Mouse (Mus musculus) stomach, embryonic 15.5 days (tissue): ENCODE results near the gene Shisal2b. TPM values are rescaled to one million over a fixed set of nuclear protein-coding genes. Genes with fewer than 3 reads are reported as not detected.

Experiments used
- ATAC-seq: fragments of 200-750 bp; cut with Nextera tagmentation; 2 replicates; pipeline ENCODE4 v1.8.0; 2017; ENCODE audit warnings: low read depth, moderate number of reproducible peaks, moderate TSS enrichment; ENCODE audit not compliant: insufficient read depth, low FRiP score
- H3K27ac ChIP-seq: fragments of 300-500 bp; sonication (generic); 2 replicates; pipeline ENCODE4 v1.5.1; 2015; ENCODE audit warnings: mild to moderate bottlenecking, inconsistent platforms
- H3K27me3 ChIP-seq: fragments of 300-500 bp; sonication (generic); replicated peaks from 2 replicates; pipeline ENCODE4 v1.6.1; 2015; ENCODE audit warnings: inconsistent platforms
- H3K36me3 ChIP-seq: fragments of 300-500 bp; sonication (generic); 2 replicates; pipeline ENCODE4 v1.6.1; 2015; ENCODE audit warnings: inconsistent platforms
- H3K4me1 ChIP-seq: fragments of 300-500 bp; sonication (generic); 2 replicates; pipeline ENCODE4 v1.6.1; 2015; ENCODE audit warnings: inconsistent platforms
- H3K4me2 ChIP-seq: fragments of 300-500 bp; sonication (generic); 2 replicates; pipeline ENCODE4 v1.6.1; 2015; ENCODE audit warnings: mild to moderate bottlenecking, inconsistent platforms
- H3K4me3 ChIP-seq: fragments of 300-500 bp; sonication (generic); replicated peaks from 2 replicates; pipeline ENCODE4 v1.5.1; 2015; ENCODE audit warnings: inconsistent platforms
- H3K9ac ChIP-seq: fragments of 300-500 bp; sonication (generic); 2 replicates; pipeline ENCODE4 v1.6.1; 2015; ENCODE audit warnings: inconsistent platforms
- H3K9me3 ChIP-seq: fragments of 300-500 bp; sonication (generic); 2 replicates; pipeline ENCODE4 v1.6.1; 2016; ENCODE audit warnings: inconsistent platforms
- WGBS: fragments of 180-500 bp; shearing (Covaris S2); methylation state at CpG from one replicate; pipeline ENCODE4 v1.1.7; 2015; 5-methylcytosine and 5-hydroxymethylcytosine counted together
- polyA plus RNA-seq: library from polyadenylated mRNA; unstranded; fragments of >200 nt; fragmentation: Nextera tagmentation; extraction: Ambion mirVana; gene quantifications from 2 replicates; pipeline ENCODE4 v1.2.1, GENCODE M21; 2015

The Shisal2b gene
- polyA plus RNA-seq, 1 experiment from 2014 or later = 0.49 TPM

GRCm38 (mm10) chr13:104805681-104806080 is 58.0 kb downstream of the Shisal2b start:
- Histone ChIP-seq H3K27me3 (no peaks in the 10 kb centered on the region), H3K36me3 (peaks cover 6% of the 10 kb centered on the region; the same call in 1 of the 2 replicates), H3K9ac (no peak overlapping the region), H3K9me3 (no peaks in the 10 kb centered on the region), H3K27ac (no peak overlapping the region), H3K4me3 (no peak overlapping the region), H3K4me1 (no peaks in the 10 kb centered on the region), H3K4me2 (no peak overlapping the region)
- 56% methylated on average over 3 of the region's 3 CpGs for WGBS
- ATAC-seq = no peak

DNA sequence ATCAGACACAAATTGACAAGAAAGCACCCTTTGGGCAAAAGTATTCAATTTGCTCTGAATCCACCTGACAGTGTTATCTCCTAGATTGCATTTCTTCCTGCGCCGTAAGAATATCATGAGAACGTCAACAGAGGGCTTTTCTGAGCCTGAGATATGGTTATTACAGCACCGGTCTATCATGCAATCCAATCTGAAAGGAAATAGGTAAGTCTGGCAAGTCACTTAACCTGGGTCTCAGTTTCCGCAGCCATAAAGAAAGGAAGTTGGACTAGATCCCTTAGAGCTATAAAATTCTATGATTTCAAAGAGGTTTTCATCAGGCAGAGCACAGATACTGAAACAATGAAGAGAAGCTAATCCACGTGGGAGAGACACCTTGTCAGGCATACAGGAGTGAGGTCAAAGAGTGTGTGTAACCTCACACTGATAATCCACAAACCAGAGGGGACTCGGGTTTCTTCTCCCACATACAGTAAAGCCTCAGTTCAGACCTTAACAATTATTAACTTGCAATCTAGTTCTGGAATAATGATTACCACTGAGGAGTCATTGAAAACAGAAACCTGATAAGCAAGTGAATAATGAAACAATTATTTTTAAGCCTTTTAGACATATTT is 64.0 kb downstream of the Shisal2b start:
- H3K4me3 ChIP-seq = no peak overlapping the region
- H3K27ac ChIP-seq = no peak overlapping the region
- H3K4me1 ChIP-seq = no peaks in the 10 kb centered on the region
- no peak overlapping the region for H3K9ac ChIP-seq
- ATAC-seq = peak; percentile 47; the same call in 1 of the 2 replicates
- no peaks in the 10 kb centered on the region for H3K27me3 ChIP-seq
- 73% methylated on average over 7 of the region's 7 CpGs for WGBS
- H3K9me3 ChIP-seq = no peaks in the 10 kb centered on the region
- H3K36me3 ChIP-seq = peaks cover 6% of the 10 kb centered on the region
- no peak overlapping the region for H3K4me2 ChIP-seq

DNA sequence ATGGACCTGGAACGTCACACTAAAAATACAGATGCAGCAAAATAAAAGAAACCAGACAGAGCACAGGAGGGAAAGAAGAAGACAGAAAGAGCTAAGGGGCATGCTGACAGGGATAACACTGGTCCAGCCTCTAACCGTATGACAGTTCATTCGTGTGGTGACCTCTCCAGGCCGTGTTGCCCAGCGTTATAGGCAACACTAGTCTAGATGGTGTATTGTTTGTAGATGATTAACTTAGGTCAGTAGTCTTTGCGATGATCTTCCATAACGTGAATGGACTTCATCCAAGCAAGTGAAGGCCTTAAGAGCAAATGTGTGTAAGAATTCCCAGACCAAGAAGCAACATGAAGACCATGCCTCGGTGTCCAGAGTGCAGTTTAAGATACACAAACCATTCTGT is 64.6 kb downstream of the Shisal2b start:
- H3K27me3 ChIP-seq = no peaks in the 10 kb centered on the region
- 86% methylated on average over 8 of the region's 8 CpGs for WGBS
- H3K9me3 ChIP-seq = no peaks in the 10 kb centered on the region
- no peak overlapping the region for H3K4me2 ChIP-seq
- H3K36me3 ChIP-seq = peaks cover 6% of the 10 kb centered on the region
- H3K4me3 ChIP-seq = no peak overlapping the region
- no peak overlapping the region for H3K27ac ChIP-seq
- no peak for ATAC-seq
- no peak overlapping the region for H3K9ac ChIP-seq
- no peaks in the 10 kb centered on the region for H3K4me1 ChIP-seq

Other genes with a start within 250 kb of the Shisal2b start
- 20.4 and 23.5 TPM in 2 replicates for gene Srek1ip1, start 71.4 kb downstream of the Shisal2b start, polyA plus RNA-seq
- 23.8 and 25.3 TPM in 2 replicates for gene Cwc27, start 46.8 kb downstream of the Shisal2b start, polyA plus RNA-seq
- gene Rgs7bp, start 191.0 kb upstream of the Shisal2b start, polyA plus RNA-seq = 1.8 and 1.9 TPM in 2 replicates
- not detected in 2 replicates for gene 4933425L06Rik, start 218.2 kb upstream of the Shisal2b start, polyA plus RNA-seq